Mouse (Mus musculus) neural tube, embryonic 12.5 days (tissue): Measurements from ENCODE around the gene Prcp. TPM values are rescaled to one million over a fixed set of nuclear protein-coding genes. Genes with fewer than 3 reads are reported as not detected.
"Not testable (repeated sequence)": the region's sequence is repeated elsewhere in the genome, so short reads cannot be mapped to it uniquely, and the experiment has no call there.

ENCODE experiments used
- ATAC-seq: fragments of 200-750 bp; cut with Nextera tagmentation; 2 replicates; pipeline ENCODE4 v1.8.0; 2017; ENCODE audit warnings: low read depth, mild to moderate bottlenecking, moderate TSS enrichment, moderate library complexity; ENCODE audit not compliant: low FRiP score
- H3K27ac ChIP-seq: fragments of 300-500 bp; sonication (generic); 2 replicates; pipeline ENCODE4 v1.5.1; 2016
- H3K27me3 ChIP-seq: fragments of 300-500 bp; sonication (generic); replicated peaks from 2 replicates; pipeline ENCODE4 v1.6.1; 2016; ENCODE audit warnings: mild to moderate bottlenecking
- H3K36me3 ChIP-seq: fragments of 300-500 bp; sonication (generic); 2 replicates; pipeline ENCODE4 v1.6.1; 2016; ENCODE audit warnings: mild to moderate bottlenecking
- H3K4me1 ChIP-seq: fragments of 300-500 bp; sonication (generic); 2 replicates; pipeline ENCODE4 v1.6.1; 2016
- H3K4me2 ChIP-seq: fragments of 300-500 bp; sonication (generic); replicated peaks from 2 replicates; pipeline ENCODE4 v1.6.1; 2016; ENCODE audit warnings: mild to moderate bottlenecking
- H3K4me3 ChIP-seq: fragments of 300-500 bp; sonication (generic); 2 replicates; pipeline ENCODE4 v1.5.1; 2016
- H3K9ac ChIP-seq: fragments of 300-500 bp; sonication (generic); 2 replicates; pipeline ENCODE4 v1.6.1; 2016; ENCODE audit warnings: mild to moderate bottlenecking
- H3K9me3 ChIP-seq: fragments of 300-500 bp; sonication (generic); 2 replicates; pipeline ENCODE4 v1.6.1; 2016; ENCODE audit warnings: mild to moderate bottlenecking
- WGBS: fragments of 180-500 bp; shearing (Covaris S2); methylation state at CpG from one replicate; pipeline ENCODE4 v1.1.7; 2016; 5-methylcytosine and 5-hydroxymethylcytosine counted together
- polyA plus RNA-seq: library from polyadenylated mRNA; unstranded; fragments of >200 nt; fragmentation: Nextera tagmentation; extraction: Ambion mirVana; gene quantifications from 2 replicates; pipeline ENCODE4 v1.2.1, GENCODE M21; 2016

Prcp gene
- polyA plus RNA-seq, 1 experiment from 2014 or later: 22.4 TPM

DNA sequence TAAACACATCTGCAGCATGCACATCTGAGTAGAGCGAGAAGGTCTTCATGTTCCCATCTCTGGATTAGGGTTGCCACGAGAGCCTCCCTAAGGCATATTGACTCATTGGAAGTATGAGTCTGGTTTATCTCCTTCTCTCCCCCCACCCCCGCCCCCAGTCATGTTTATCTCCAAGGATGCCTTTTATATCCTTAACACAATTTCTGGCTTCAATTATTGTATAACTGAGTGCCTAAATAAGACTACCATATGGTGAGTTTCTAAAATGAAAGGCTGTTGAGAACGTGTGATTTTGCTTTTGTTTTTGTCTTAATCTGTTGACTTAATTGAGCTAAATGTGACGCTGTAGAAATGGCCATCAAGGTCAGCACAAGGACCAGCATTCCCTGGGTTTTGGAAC is 21.8 kb downstream of the Prcp start:
- Histone ChIP-seq H3K9me3 (no peaks in the 10 kb centered on the region), H3K4me2 (no peak overlapping the region), H3K27me3 (no peaks in the 10 kb centered on the region), H3K9ac (no peak overlapping the region), H3K36me3 (no peaks in the 10 kb centered on the region), H3K27ac (no peak overlapping the region), H3K4me3 (no peak overlapping the region), H3K4me1 (no peaks in the 10 kb centered on the region)
- 90% methylated on average over 5 of the region's 5 CpGs for WGBS
- ATAC-seq: no peak

DNA sequence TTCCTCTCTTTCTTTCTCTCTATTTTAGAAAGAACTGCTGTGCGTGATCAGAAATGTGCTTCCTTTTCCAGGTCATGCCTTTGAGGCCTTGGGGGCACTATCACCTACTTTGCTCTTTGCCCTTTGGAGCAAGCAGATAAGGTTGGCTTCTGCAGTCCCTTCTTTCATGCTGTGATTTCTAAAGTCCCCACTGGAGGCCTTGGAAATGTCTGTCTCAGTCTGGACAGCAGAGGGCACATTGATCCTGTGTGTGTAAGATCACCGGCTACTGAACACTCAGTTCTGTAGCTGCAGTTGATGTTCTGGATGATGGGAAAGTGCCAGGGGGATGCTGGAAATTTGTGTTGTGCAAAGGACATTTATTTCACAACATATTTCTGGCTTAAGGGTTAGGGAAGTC is 22.8 kb downstream of the Prcp start:
- Histone ChIP-seq H3K27ac (no peak overlapping the region), H3K27me3 (no peaks in the 10 kb centered on the region), H3K9ac (no peak overlapping the region), H3K9me3 (no peaks in the 10 kb centered on the region), H3K4me3 (no peak overlapping the region), H3K4me1 (no peaks in the 10 kb centered on the region), H3K36me3 (no peaks in the 10 kb centered on the region), H3K4me2 (no peak overlapping the region)
- ATAC-seq: no peak
- 68% methylated on average over 2 of the region's 2 CpGs for WGBS

DNA sequence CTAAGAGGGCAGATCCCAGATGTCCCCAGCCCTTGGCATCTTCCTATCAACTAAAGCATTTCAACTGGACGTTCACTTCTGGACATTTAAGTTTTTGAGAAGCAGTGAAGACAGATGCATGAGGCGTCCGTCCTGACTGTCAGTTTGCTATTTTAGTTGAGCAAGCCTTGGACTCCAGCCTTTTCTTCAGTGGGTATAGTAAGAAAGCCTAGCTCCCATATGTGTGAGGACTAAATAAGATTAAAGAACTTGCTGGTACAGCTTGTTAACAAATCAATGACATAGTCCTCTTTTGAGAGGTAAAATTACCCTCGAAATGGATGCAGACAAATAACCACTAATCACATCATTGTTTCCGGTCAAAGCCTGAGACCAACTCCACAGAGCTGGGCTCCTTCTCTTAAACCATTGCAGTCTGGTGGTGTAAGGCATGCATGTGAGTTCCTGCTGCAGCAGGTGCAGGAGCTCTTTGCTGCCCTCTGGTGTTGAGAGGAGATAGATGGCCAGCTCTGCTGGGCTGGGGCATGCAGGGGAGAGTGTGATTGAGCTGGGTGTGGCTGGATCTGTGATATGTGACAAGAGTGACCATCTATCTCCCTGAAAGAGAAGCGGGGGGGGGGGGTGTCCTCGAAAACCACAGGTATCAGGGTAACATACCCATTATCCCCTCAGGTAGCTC is 29.2 kb downstream of the Prcp start:
- peak; percentile 88 for ATAC-seq
- Histone ChIP-seq H3K9me3 (no peaks in the 10 kb centered on the region), H3K4me3 (no peak overlapping the region), H3K27ac (no peak overlapping the region), H3K4me1 (no peaks in the 10 kb centered on the region), H3K9ac (no peak overlapping the region), H3K27me3 (no peaks in the 10 kb centered on the region), H3K4me2 (no peak overlapping the region), H3K36me3 (no peaks in the 10 kb centered on the region)
- WGBS: 48% methylated on average over 7 of the region's 7 CpGs

DNA sequence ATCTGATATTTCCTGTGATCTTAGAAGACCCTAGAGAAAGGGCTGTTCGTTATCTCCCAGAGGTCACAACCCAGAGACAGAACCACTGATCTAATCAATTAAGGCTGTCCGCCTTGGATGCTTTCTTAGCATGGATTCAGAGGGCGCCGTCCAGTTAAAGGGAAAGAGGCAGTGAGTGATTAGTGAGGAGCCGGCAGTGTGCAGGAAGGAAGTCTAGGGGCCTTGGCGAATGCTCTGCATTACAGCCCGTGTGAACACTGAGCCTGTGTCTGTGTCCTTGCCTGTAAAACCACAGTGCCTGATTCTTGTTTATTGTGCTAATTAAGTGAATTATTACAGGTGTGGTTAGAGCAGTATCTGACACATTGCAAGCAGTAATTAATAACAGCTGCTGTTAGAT is 30.0 kb downstream of the Prcp start:
- H3K4me1 ChIP-seq, H3K9me3 ChIP-seq, H3K27ac ChIP-seq, H3K36me3 ChIP-seq, H3K27me3 ChIP-seq, H3K4me3 ChIP-seq, H3K4me2 ChIP-seq, H3K9ac ChIP-seq: not testable (repeated sequence)
- ATAC-seq: peak; percentile 49; the same call in 1 of the 2 replicates
- WGBS: 63% methylated on average over 7 of the region's 7 CpGs

DNA sequence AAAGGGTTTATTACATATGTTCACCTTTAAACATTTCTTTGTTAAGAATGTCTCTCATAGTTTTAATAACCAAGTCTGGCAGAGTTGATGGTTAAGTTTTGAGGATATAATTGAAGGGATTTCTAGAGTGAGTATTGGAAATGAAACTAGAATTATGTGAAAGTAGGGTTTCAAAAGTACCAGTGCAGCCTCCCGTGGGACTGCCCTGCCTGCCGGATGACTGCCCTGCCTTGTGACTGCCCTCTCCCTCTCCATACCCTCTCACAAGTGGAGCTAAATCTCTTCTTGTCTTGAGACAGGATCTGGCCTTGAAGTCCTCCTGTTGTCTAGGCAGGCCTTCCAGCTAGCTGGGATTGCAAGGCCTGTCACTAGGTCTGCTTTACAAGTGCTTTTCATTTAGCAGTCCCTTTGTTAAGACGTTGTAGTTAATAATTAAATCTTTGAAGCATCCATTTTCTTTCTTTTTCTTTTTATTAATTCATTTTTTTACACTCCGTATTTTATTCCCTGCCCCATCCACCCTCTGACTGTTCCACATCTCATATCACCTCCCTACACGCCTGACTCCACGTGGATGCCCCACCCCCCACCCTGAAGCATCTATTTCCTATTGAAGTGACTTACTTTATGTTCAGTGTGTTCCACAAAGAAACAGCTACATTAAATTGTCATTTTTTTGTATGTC is 46.0 kb downstream of the Prcp start:
- H3K9ac ChIP-seq: no peak overlapping the region
- no peak overlapping the region for H3K4me3 ChIP-seq
- no peak overlapping the region for H3K4me2 ChIP-seq
- H3K27me3 ChIP-seq: no peaks in the 10 kb centered on the region
- no peaks in the 10 kb centered on the region for H3K4me1 ChIP-seq
- H3K36me3 ChIP-seq: no peaks in the 10 kb centered on the region
- no peak overlapping the region for H3K27ac ChIP-seq
- no peak for ATAC-seq
- WGBS: 84% methylated on average over 6 of the region's 6 CpGs
- no peaks in the 10 kb centered on the region for H3K9me3 ChIP-seq

DNA sequence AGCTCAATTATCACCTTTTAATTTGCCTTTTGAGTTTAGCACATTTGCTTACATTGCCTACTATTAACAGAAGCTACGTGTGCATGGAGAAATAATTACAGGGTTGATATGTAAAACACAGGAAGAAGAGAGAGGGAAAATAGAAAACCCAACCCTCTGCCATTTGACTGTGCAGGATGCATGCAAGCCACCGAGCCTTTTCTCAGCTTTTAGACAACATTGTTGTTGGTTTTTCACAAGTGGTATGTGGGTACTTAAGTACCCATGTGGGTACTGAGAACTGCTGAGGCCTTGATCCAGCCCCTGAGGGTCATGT is 46.5 kb downstream of the Prcp start:
- H3K27ac ChIP-seq: no peak overlapping the region
- H3K4me2 ChIP-seq: no peak overlapping the region
- H3K9me3 ChIP-seq: no peaks in the 10 kb centered on the region
- H3K4me3 ChIP-seq: no peak overlapping the region
- H3K36me3 ChIP-seq: no peaks in the 10 kb centered on the region
- WGBS: 81% methylated on average over 2 of the region's 2 CpGs
- no peaks in the 10 kb centered on the region for H3K4me1 ChIP-seq
- H3K27me3 ChIP-seq: no peaks in the 10 kb centered on the region
- no peak overlapping the region for H3K9ac ChIP-seq
- no peak for ATAC-seq

DNA sequence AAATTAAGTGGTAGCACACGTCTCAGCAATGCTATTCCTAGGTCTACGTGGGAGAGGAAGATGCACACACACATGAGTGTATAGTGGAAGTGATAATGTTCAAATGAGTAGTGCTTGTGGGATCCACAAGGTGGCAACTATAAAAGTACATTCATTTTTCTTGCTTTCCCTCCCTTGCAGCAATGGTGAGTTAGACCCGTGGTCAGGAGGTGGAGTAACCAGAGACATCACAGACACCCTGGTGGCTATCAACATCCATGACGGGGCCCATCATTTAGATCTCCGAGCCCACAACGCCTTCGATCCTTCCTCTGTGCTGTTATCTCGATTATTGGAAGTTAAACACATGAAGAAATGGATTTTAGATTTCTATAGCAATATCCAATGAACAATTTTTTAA is 58.5 kb downstream of the Prcp start:
- H3K4me2 ChIP-seq: no peak overlapping the region
- no peak for ATAC-seq
- H3K4me1 ChIP-seq: no peaks in the 10 kb centered on the region
- no peaks in the 10 kb centered on the region for H3K36me3 ChIP-seq
- 87% methylated on average over 8 of the region's 8 CpGs for WGBS
- H3K4me3 ChIP-seq: no peak overlapping the region
- H3K9me3 ChIP-seq: no peaks in the 10 kb centered on the region
- H3K9ac ChIP-seq: no peak overlapping the region
- H3K27ac ChIP-seq: no peak overlapping the region
- no peaks in the 10 kb centered on the region for H3K27me3 ChIP-seq

DNA sequence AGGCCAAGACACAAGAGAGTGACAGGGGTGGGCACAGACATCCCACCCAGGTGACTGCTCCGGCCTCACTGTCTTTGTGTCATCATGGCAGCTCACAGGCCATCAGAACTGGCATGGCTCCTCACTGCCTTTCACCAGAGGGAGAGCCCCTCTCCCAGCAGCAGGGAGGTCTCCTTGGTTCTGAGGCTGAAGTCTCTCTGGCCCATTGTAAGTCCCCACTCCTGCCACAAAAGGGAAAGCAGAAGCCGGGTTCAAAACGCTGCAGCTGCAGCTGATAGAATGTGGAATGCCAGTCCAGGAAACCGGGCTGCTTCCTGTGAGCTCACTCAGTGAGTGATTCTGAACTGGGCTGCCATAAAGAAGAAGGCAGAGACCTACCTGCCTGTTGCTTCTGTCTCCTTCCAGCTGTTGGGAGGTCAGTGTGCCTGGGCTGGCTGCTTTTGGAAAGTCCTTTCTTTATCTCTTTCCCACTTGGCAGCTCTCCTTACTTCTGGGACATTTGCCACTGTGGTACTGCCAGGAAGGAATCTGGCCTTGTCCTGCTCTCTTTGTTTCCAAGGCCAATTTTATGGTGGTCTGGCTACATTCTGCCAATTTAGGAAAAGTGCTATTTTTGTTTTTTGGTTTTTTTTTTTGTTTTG is 59.2 kb downstream of the Prcp start:
- not testable (repeated sequence) for H3K36me3 ChIP-seq, H3K4me3 ChIP-seq, H3K9me3 ChIP-seq, H3K4me1 ChIP-seq, ATAC-seq, H3K27me3 ChIP-seq, H3K9ac ChIP-seq, H3K27ac ChIP-seq, H3K4me2 ChIP-seq
- WGBS: 67% methylated on average over 4 of the region's 4 CpGs

DNA sequence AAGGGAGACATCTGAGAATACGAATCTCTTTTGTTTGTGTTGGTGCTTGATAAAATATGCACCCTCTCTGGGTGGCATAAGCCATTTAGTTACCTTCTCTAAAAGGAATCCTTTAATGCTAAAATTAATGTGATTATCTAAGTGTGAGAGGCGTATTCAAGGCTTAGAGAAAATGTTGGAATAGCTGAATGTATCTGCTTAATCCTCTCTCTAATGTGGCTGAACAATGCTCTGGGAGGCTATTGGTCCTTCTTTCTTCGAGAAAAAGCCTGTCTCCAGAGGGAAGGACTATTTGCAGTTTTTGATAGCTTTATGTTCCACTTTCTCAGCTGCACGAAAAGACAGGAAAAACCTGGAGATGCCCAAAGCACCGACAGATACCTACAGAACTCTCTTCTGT is 62.5 kb downstream of the Prcp start:
- Histone ChIP-seq H3K36me3 (no peaks in the 10 kb centered on the region), H3K4me1 (no peaks in the 10 kb centered on the region), H3K4me3 (no peak overlapping the region), H3K4me2 (no peak overlapping the region), H3K9ac (no peak overlapping the region), H3K27me3 (no peaks in the 10 kb centered on the region), H3K9me3 (no peaks in the 10 kb centered on the region), H3K27ac (no peak overlapping the region)
- ATAC-seq: no peak
- 65% methylated on average over 5 of the region's 5 CpGs for WGBS

DNA sequence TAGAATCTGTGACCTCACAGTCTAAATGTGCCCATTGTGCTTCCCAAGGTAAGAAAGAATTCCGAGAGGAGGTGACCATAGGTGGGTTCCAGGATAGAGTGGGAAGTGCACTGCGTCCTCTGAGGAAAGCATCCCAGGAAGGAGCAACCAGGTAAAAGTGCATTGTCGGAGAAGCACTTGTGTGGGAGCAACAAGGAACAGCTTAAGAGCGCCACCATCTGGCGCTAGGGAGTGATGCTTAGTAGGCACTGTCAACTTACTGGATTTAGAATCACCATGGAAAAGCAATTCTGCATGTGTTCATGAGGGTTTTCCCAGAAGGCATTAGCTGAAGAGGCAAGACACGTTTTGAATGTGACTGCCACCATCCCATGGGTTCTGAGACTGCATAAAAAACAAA is 63.7 kb downstream of the Prcp start:
- WGBS: 24% methylated on average over 6 of the region's 6 CpGs
- Histone ChIP-seq H3K4me1 (no peaks in the 10 kb centered on the region), H3K27me3 (no peaks in the 10 kb centered on the region), H3K9me3 (no peaks in the 10 kb centered on the region), H3K36me3 (no peaks in the 10 kb centered on the region), H3K4me2 (no peak overlapping the region), H3K4me3 (no peak overlapping the region), H3K9ac (no peak overlapping the region), H3K27ac (no peak overlapping the region)
- ATAC-seq: no peak

DNA sequence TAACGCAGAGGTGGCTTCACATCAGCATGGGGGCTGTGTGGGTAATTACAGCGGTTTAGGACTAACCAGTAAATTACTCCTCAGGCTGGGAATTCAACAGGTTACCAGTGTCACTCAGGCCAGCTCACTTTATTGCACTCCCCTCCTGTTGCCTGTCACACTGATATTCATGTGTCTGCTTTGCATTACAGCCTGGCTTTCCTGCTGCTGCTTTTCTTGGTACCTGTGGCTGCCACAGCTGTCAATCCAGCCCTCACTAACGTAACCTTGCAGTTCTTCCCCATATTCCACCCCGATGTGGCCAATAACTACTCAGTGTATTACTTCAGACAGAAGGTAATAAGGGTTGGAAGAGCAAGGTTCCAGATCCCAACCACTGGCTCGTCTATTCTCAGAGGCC is 65.5 kb downstream of the Prcp start:
- no peaks in the 10 kb centered on the region for H3K36me3 ChIP-seq
- no peak overlapping the region for H3K4me3 ChIP-seq
- H3K4me2 ChIP-seq: no peak overlapping the region
- H3K27me3 ChIP-seq: no peaks in the 10 kb centered on the region
- H3K9me3 ChIP-seq: no peaks in the 10 kb centered on the region
- H3K4me1 ChIP-seq: no peaks in the 10 kb centered on the region
- 57% methylated on average over 5 of the region's 5 CpGs for WGBS
- H3K27ac ChIP-seq: no peak overlapping the region
- no peak for ATAC-seq
- H3K9ac ChIP-seq: no peak overlapping the region

DNA sequence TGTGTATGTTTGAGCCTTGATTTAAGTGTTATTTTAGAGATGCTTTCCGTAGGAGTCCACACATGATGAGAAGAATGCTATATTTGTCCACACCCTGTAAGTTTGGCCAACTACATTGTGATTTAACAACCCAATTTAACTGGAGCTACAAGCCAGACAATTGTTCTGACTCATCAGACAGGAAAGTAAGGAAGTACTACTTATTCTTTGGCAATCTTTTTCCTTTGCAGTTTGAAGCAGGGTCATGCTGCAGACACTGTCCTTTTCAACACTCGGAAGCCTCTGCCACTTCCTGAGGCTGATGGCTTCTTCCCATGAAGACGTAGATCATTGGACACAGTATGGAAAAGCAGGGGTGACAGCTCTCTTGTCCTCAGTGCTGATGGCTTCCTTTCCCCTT is 76.5 kb downstream of the Prcp start:
- WGBS: 86% methylated on average over 3 of the region's 3 CpGs
- Histone ChIP-seq H3K27me3 (no peaks in the 10 kb centered on the region), H3K4me1 (no peaks in the 10 kb centered on the region)

DNA sequence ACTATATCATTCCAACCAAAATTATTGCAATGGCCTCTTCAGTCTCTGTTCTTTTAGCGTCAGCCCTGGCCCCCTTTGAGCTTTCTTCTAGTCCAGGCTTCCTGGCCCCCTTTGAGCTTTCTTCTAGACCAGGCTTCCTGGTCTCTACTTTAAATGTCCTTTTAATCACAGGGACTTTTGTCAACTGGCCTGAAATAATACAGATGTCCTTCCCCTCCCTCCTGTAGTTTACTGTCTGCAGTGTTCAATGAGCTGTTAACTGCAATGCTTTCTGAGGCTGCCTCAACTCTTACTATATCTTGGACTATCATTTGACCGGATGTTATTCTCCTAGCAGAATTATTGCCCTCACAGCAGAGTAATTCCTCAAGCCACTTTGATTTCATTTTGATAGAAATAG is 77.9 kb downstream of the Prcp start:
- Histone ChIP-seq H3K9me3 (no peaks in the 10 kb centered on the region), H3K4me1 (no peaks in the 10 kb centered on the region), H3K27me3 (no peaks in the 10 kb centered on the region), H3K9ac (no peak overlapping the region), H3K4me3 (no peak overlapping the region), H3K4me2 (no peak overlapping the region), H3K27ac (no peak overlapping the region), H3K36me3 (no peaks in the 10 kb centered on the region)
- ATAC-seq: no peak
- WGBS: 80% methylated on average over 2 of the region's 2 CpGs

More for the DNA sequence above, 76.5 kb downstream of the Prcp start:
- no peaks in the 10 kb centered on the region for H3K9me3 ChIP-seq
- H3K36me3 ChIP-seq: no peaks in the 10 kb centered on the region
- no peak overlapping the region for H3K27ac ChIP-seq
- H3K9ac ChIP-seq: no peak overlapping the region
- H3K4me2 ChIP-seq: no peak overlapping the region
- H3K4me3 ChIP-seq: no peak overlapping the region
- ATAC-seq: no peak
